Mouse (Mus musculus): ENCODE data around the gene Prkag2.

The Prkag2 gene

GRCm38 (mm10) chr5:25044007-25044406 is 56.4 kb downstream of the Prkag2 start:
- no peak for DNase-seq

- no peak for DNase-seq
These were observed 58.5 kb downstream of the Prkag2 start for GRCm38 (mm10) chr5:25041947-25042346.

- peak; percentile 34 for DNase-seq
These were observed 59.1 kb downstream of the Prkag2 start for GRCm38 (mm10) chr5:25041307-25041706.

- no peak for DNase-seq
These were observed 59.5 kb downstream of the Prkag2 start for GRCm38 (mm10) chr5:25040903-25041302.

GRCm38 (mm10) chr5:25038827-25039226 is 61.6 kb downstream of the Prkag2 start:
- no peak for DNase-seq

- DNase-seq: no peak
These were observed 65.1 kb downstream of the Prkag2 start for GRCm38 (mm10) chr5:25035391-25035790.

- no peak for DNase-seq
These were observed 69.0 kb downstream of the Prkag2 start for GRCm38 (mm10) chr5:25031456-25031856.

GRCm38 (mm10) chr5:25031037-25031436 is 69.4 kb downstream of the Prkag2 start:
- no peak for DNase-seq

GRCm38 (mm10) chr5:25030276-25030681 is 70.2 kb downstream of the Prkag2 start:
- no peak for DNase-seq

- DNase-seq: no peak
These were observed 72.8 kb downstream of the Prkag2 start for GRCm38 (mm10) chr5:25027673-25028072.

GRCm38 (mm10) chr5:25025309-25026019 is 75.0 kb downstream of the Prkag2 start:
- no peak for DNase-seq

- DNase-seq: peak; percentile 37
These were observed 77.5 kb downstream of the Prkag2 start for GRCm38 (mm10) chr5:25022904-25023303.

GRCm38 (mm10) chr5:25019221-25019620 is 81.2 kb downstream of the Prkag2 start:
- DNase-seq: no peak

GRCm38 (mm10) chr5:25012134-25012533 is 88.3 kb downstream of the Prkag2 start:
- DNase-seq: no peak

- DNase-seq: peak; percentile 86
These were observed 89.4 kb downstream of the Prkag2 start for GRCm38 (mm10) chr5:25011019-25011485.

GRCm38 (mm10) chr5:25010438-25010892 is 90.0 kb downstream of the Prkag2 start:
- DNase-seq: peak; percentile 89

- DNase-seq: no peak
These were observed 90.7 kb downstream of the Prkag2 start for GRCm38 (mm10) chr5:25009770-25010169.

- no peak for DNase-seq
These were observed 91.5 kb downstream of the Prkag2 start for GRCm38 (mm10) chr5:25008966-25009365.

- DNase-seq: peak; percentile 91
These were observed 93.6 kb downstream of the Prkag2 start for GRCm38 (mm10) chr5:25006848-25007247.

GRCm38 (mm10) chr5:25005532-25006129 is 94.8 kb downstream of the Prkag2 start:
- DNase-seq: no peak

- DNase-seq: no peak
These were observed 99.0 kb downstream of the Prkag2 start for GRCm38 (mm10) chr5:25001391-25001794.

GRCm38 (mm10) chr5:24999351-24999750 is 101.1 kb downstream of the Prkag2 start:
- DNase-seq: no peak

- DNase-seq: peak; percentile 36
These were observed 104.8 kb downstream of the Prkag2 start for GRCm38 (mm10) chr5:24995576-24996100.

GRCm38 (mm10) chr5:24993190-24993589 is 107.3 kb downstream of the Prkag2 start:
- DNase-seq: no peak

Measured in right cerebral cortex, postnatal 14 days (tissue).